Mouse (Mus musculus) bone marrow, adult 2 months (tissue): ENCODE data around the gene Krt9.

Experiments
- CTCF ChIP-seq: fragments of 200-500 bp; IDR thresholded peaks from 2 replicates; pipeline ENCODE4 v1.5.1; 2011; ENCODE audit warnings: low read length, control low read depth; ENCODE audit not compliant: control insufficient read depth, insufficient read depth
- POLR2A ChIP-seq: fragments of 200-500 bp; IDR thresholded peaks from 2 replicates; pipeline ENCODE4 v1.6.1; 2011; ENCODE audit warnings: low read depth, mild to moderate bottlenecking, control low read depth, low read length, borderline replicate concordance; ENCODE audit not compliant: control insufficient read depth

DNA sequence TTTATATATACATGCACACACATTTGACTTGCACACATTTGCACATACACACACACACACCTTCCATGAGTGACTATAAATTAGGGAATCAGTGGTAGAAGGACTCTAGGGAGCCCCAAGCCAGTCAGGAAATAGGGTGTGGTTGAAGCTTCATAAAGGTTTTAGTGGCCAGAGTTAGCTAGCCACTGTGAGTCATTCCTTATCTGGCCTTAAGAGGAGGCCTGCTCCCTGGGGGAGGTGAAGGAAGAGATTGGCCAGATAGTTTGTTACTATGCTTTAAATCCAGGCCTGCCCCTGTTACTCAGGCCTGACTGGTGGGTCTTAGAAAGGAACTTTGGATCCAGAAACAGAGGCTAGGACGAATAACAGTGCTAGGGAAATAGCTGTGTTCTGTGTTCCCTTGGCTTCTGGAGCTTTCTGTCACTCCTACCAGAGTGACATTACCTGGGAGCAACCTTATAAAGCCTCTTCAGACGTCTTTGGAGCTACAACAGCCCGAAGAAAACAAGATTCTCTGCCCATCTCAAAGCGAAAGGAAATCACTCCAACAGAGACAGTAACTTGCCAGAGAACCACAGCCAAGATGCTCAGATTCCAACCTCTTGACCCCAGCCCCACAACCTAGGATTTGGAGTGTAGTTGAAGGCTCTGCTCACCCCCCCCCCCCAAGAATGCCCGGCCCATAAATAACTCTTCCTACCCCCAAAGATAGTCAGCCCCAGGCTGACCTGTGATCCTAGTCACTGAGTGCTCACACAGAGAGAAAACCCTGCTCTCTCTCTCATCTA lies 45.3 kb downstream of the Krt9 start:
- TF ChIP-seq POLR2A (no peak), CTCF (no peak)
